Mouse (Mus musculus) frontal cortex, adult (tissue): Measurements from ENCODE around the gene Enpp5.

Source experiments
- ATAC-seq: cut with Nextera tagmentation; 2 replicates; pipeline ENCODE4 v1.9.2; 2017; ENCODE audit warnings: mild to moderate bottlenecking, moderate library complexity, mixed read lengths; ENCODE audit not compliant: low TSS enrichment

Enpp5 gene

GRCm38 (mm10) chr17:44091512-44091911, 12.9 kb downstream of the Enpp5 start:
- no peak for ATAC-seq

- no peak for ATAC-seq
Observed at GRCm38 (mm10) chr17:44100486-44100885, 21.9 kb downstream of the Enpp5 start.

GRCm38 (mm10) chr17:44100906-44101305, 22.3 kb downstream of the Enpp5 start:
- ATAC-seq: no peak

- ATAC-seq: no peak
Observed at GRCm38 (mm10) chr17:44101961-44102360, 23.3 kb downstream of the Enpp5 start.

GRCm38 (mm10) chr17:44105287-44106138, 26.9 kb downstream of the Enpp5 start, which contains the start of gene Enpp4:
Gene Enpp4, minus strand, starts transcription at chr17:44105809.
- ATAC-seq: peak; percentile 99

- ATAC-seq: no peak
Observed at GRCm38 (mm10) chr17:44108331-44108730, 29.7 kb downstream of the Enpp5 start.

- no peak for ATAC-seq
Observed at GRCm38 (mm10) chr17:44116584-44116983, 38.0 kb downstream of the Enpp5 start.

GRCm38 (mm10) chr17:44117721-44118120, 39.1 kb downstream of the Enpp5 start:
- ATAC-seq: no peak

- no peak for ATAC-seq
Observed at GRCm38 (mm10) chr17:44118231-44118630, 39.6 kb downstream of the Enpp5 start.

- no peak for ATAC-seq
Observed at GRCm38 (mm10) chr17:44121366-44122100, 42.9 kb downstream of the Enpp5 start.

GRCm38 (mm10) chr17:44129092-44129750, 50.6 kb downstream of the Enpp5 start:
- no peak for ATAC-seq

- ATAC-seq: peak; percentile 65; the same call in 1 of the 2 replicates
Observed at GRCm38 (mm10) chr17:44130429-44130828, 51.8 kb downstream of the Enpp5 start.

- ATAC-seq: no peak
Observed at GRCm38 (mm10) chr17:44134106-44134505, 55.5 kb downstream of the Enpp5 start.

GRCm38 (mm10) chr17:44134545-44134944, 55.9 kb downstream of the Enpp5 start:
- no peak for ATAC-seq

- no peak for ATAC-seq
Observed at GRCm38 (mm10) chr17:44136018-44136417, 57.4 kb downstream of the Enpp5 start.
